Mouse (Mus musculus) megakaryocyte, embryonic 14.5 days (primary cell): ENCODE results near the gene Pih1d1.

ENCODE experiments used
- FLI1 ChIP-seq: IDR thresholded peaks from 2 replicates; pipeline ENCODE4 v1.6.1; 2012; ENCODE audit warnings: low read length, inconsistent platforms, mixed read lengths
- GATA1 ChIP-seq: IDR thresholded peaks from 3 replicates; pipeline ENCODE4 v1.6.1; 2012; ENCODE audit warnings: mixed read lengths, low read length, inconsistent platforms, borderline replicate concordance

DNA sequence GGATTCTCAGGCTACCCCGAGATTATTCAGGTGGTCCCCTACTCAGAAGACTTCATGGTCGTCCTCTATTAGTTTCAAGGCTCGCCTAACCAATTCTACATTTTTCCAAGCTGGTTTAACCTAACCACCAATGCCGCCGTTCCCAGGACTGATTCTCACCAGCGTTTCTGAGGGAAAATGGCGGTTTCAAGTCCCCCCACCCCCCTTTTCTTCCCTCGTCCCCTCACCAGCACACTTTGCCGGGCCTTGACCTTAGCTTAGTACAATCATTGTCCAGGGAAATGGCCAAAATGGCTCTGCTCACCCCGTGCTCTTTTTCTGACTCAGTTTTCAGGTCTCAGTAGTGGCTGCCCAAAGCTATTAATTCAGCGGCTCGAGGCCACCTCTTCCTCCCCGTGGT is 21.3 kb downstream of the Pih1d1 start:
- TF ChIP-seq GATA1 (no peak), FLI1 (no peak)
